Mouse (Mus musculus) myocyte (in vitro differentiated cells): ENCODE results near the gene Olfr670.
"Not testable (repeated sequence)": the region's sequence is repeated elsewhere in the genome, so short reads cannot be mapped to it uniquely, and the experiment has no call there.

ENCODE experiments used
- CEBPB ChIP-seq: IDR thresholded peaks from 2 replicates; pipeline ENCODE4 v1.6.1; 2011; ENCODE audit warnings: mild to moderate bottlenecking, moderate library complexity; ENCODE audit not compliant: poor library complexity, insufficient read depth, severe bottlenecking
- E2F4 ChIP-seq: IDR thresholded peaks from one replicate; pipeline ENCODE4 v1.6.1; 2011; ENCODE audit warnings: mild to moderate bottlenecking, control low read depth, moderate library complexity; ENCODE audit not compliant: insufficient read depth
- MAX ChIP-seq: IDR thresholded peaks from one replicate; pipeline ENCODE4 v1.6.1; 2011; ENCODE audit warnings: low read depth, mild to moderate bottlenecking, control low read depth
- POLR2A ChIP-seq: IDR thresholded peaks from one replicate; pipeline ENCODE4 v1.6.1; 2011; ENCODE audit warnings: low read depth, mild to moderate bottlenecking, control low read depth, moderate library complexity; ENCODE audit not compliant: insufficient read length
- POLR2AphosphoS2 ChIP-seq: IDR thresholded peaks from one replicate; pipeline ENCODE4 v1.6.1; 2011; ENCODE audit warnings: low read depth, control low read depth; ENCODE audit not compliant: insufficient read length
- REST ChIP-seq: IDR thresholded peaks from one replicate; pipeline ENCODE4 v1.6.1; 2011; ENCODE audit warnings: mild to moderate bottlenecking, control low read depth, moderate library complexity; ENCODE audit not compliant: insufficient read depth, insufficient read length
- SRF ChIP-seq: IDR thresholded peaks from one replicate; pipeline ENCODE4 v1.6.1; 2011; ENCODE audit warnings: low read depth; ENCODE audit not compliant: control insufficient read depth, insufficient read length
- TCF12 ChIP-seq: IDR thresholded peaks from one replicate; pipeline ENCODE4 v1.6.1; 2011; ENCODE audit warnings: mild to moderate bottlenecking, control low read depth; ENCODE audit not compliant: poor library complexity, insufficient read depth, severe bottlenecking
- TCF3 ChIP-seq: IDR thresholded peaks from one replicate; pipeline ENCODE4 v1.6.1; 2011; ENCODE audit warnings: low read depth, control low read depth; ENCODE audit not compliant: insufficient read length

- not testable (repeated sequence) for TF ChIP-seq POLR2A, TCF3, E2F4, TCF12, MAX, POLR2AphosphoS2, CEBPB, SRF, REST
Observed at GRCm38 (mm10) chr7:104972507-104972906, 10.1 kb upstream of the Olfr670 start.
